Mouse (Mus musculus): Measurements from ENCODE around the gene Ccnc.

DNA sequence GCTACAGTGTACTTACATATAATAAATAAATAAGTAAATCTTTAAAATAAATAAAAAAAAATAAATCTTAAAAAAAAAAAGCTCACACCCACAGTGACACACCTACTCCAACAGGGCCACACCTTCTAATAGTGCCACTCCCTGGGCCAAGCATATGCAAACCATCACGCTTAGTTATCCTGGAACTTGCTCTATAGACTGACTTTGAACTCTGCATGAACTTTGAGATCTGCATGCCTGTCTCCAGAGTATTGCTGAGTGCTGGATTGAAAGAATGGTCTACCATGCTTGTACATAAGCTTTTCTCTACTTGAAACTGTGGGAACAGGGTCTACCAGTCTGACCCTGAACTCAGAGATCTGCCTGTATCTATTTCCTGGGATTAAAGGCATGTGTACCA lies 43.6 kb downstream of the Ccnc start:
- TF ChIP-seq CTCF (IDR thresholded peaks at IDR 0.05; ENCODE audit: insufficient read depth, low read depth, low read length): no peak
- no peak for TF ChIP-seq POLR2A (IDR thresholded peaks at IDR 0.05; ENCODE audit: insufficient read depth, low read depth, low read length)
